Comparison of ENCODE assay signal across 8 mouse cellular contexts in genomic region chr10:80136179-80136951, GRCm38 (mm10). TPM values are rescaled to one million over a fixed set of nuclear protein-coding genes. Genes with fewer than 3 reads are reported as not detected.
DNase-seq lines count a peak whose midpoint lies in the region; ATAC-seq and TF ChIP-seq lines count a peak whose summit lies in the region.

No protein-coding gene starts in this region.

- H3K36me3 ChIP-seq in lung, embryonic 14.5 days (ENCODE audit: insufficient read depth), result peaks cover 14% of the 10 kb centered on the region
- peaks cover 12% of the 10 kb centered on the region; the same call in 1 of the 2 replicates for H3K36me3 ChIP-seq in intestine, postnatal 0 days (ENCODE audit: control insufficient read depth, insufficient read depth)
- H3K36me3 ChIP-seq in neural tube, embryonic 14.5 days (ENCODE audit: control insufficient read depth, insufficient read depth, low read length), result peaks cover 33% of the 10 kb centered on the region

- peak overlapping the region; percentile 30; the same call in 1 of the 2 replicates for H3K27ac ChIP-seq in lung, embryonic 14.5 days (ENCODE audit: low read depth)
- no peak overlapping the region for H3K27ac ChIP-seq in intestine, postnatal 0 days (ENCODE audit: low read depth, low read length)
- H3K27ac ChIP-seq in neural tube, embryonic 14.5 days (ENCODE audit: low read depth, low read length), result no peak overlapping the region

- H3K9me3 ChIP-seq in lung, embryonic 14.5 days (ENCODE audit: low read depth, low read length), result no peaks in the 10 kb centered on the region
- no peaks in the 10 kb centered on the region for H3K9me3 ChIP-seq in intestine, postnatal 0 days (ENCODE audit: control insufficient read depth)
- H3K9me3 ChIP-seq in neural tube, embryonic 14.5 days (ENCODE audit: control insufficient read depth, low read length), result no peaks in the 10 kb centered on the region

- H3K9ac ChIP-seq in lung, embryonic 14.5 days, result peak overlapping the region; percentile 36; the same call in 1 of the 2 replicates
- H3K9ac ChIP-seq in intestine, postnatal 0 days (ENCODE audit: low read depth, low read length), result no peak overlapping the region
- H3K9ac ChIP-seq in neural tube, embryonic 14.5 days (replicated peaks; ENCODE audit: low read depth, low read length), result peak overlapping the region; percentile 97

- ATAC-seq in lung, embryonic 14.5 days (ENCODE audit: insufficient read depth), result no peak
- ATAC-seq in intestine, postnatal 0 days, result no peak
- no peak for ATAC-seq in neural tube, embryonic 14.5 days (ENCODE audit: low read depth)

- 17% methylated on average over 49 of the region's 49 CpGs for WGBS in lung, embryonic 14.5 days
- 27% methylated on average over 45 of the region's 49 CpGs for WGBS in intestine, postnatal 0 days
- 14% methylated on average over 46 of the region's 49 CpGs for WGBS in neural tube, embryonic 14.5 days

- H3K4me1 ChIP-seq in lung, embryonic 14.5 days (ENCODE audit: insufficient read depth), result peaks cover 5% of the 10 kb centered on the region; the same call in 1 of the 2 replicates
- peaks cover 7% of the 10 kb centered on the region; the same call in 1 of the 2 replicates for H3K4me1 ChIP-seq in intestine, postnatal 0 days (replicated peaks; ENCODE audit: control insufficient read depth, insufficient read depth, low read length)
- H3K4me1 ChIP-seq in neural tube, embryonic 14.5 days (ENCODE audit: control insufficient read depth, insufficient read depth, low read length), result peaks cover 18% of the 10 kb centered on the region

- peak overlapping the region; percentile 98 for H3K4me2 ChIP-seq in lung, embryonic 14.5 days
- H3K4me2 ChIP-seq in intestine, postnatal 0 days (replicated peaks; ENCODE audit: low read depth), result peak overlapping the region; percentile 98; the same call in 1 of the 2 replicates
- peak overlapping the region; percentile 84 for H3K4me2 ChIP-seq in neural tube, embryonic 14.5 days (ENCODE audit: low read depth, low read length)

- peak; percentile 52 to 58 for DNase-seq in adrenal gland, adult (ENCODE audit: inconsistent age in 2 of 2, low spot score in 1 of 2)
- DNase-seq in adrenal gland, postnatal 25 days, result no peak
- no peak for DNase-seq in lung, embryonic 14.5 days
- DNase-seq in lung, postnatal 36 days, result no peak
- DNase-seq in left cerebral cortex, adult 8-10 months (ENCODE audit: low spot score in 2 of 2), result no peak
- DNase-seq in spleen, adult 18-20 months, result no peak

- H3K27me3 ChIP-seq in lung, embryonic 14.5 days (ENCODE audit: insufficient read depth, low read length), result peaks cover 48% of the 10 kb centered on the region
- peaks cover 26% of the 10 kb centered on the region; the same call in 1 of the 2 replicates for H3K27me3 ChIP-seq in intestine, postnatal 0 days (replicated peaks; ENCODE audit: control insufficient read depth, insufficient read depth, low read length)
- H3K27me3 ChIP-seq in neural tube, embryonic 14.5 days (ENCODE audit: control insufficient read depth, insufficient read depth, low read length), result no peaks in the 10 kb centered on the region

- H3K4me3 ChIP-seq in lung, embryonic 14.5 days (ENCODE audit: low read depth, low read length), result peak overlapping the region; percentile 67
- H3K4me3 ChIP-seq in intestine, postnatal 0 days (ENCODE audit: low read depth, low read length), result peak overlapping the region; percentile 57
- H3K4me3 ChIP-seq in neural tube, embryonic 14.5 days (ENCODE audit: low read depth, low read length), result peak overlapping the region; percentile 74

- TF ChIP-seq CTCF in lung, embryonic 14.5 days (IDR thresholded peaks at IDR 0.05; ENCODE audit: low read depth), result no peak
- TF ChIP-seq CTCF in intestine, postnatal 0 days (IDR thresholded peaks at IDR 0.05; ENCODE audit: low read depth), result no peak

RNA-seq across cellular contexts. Expression of gene Atp5d, which starts 2.1 kb away (rescaled TPM):
- total RNA-seq in adrenal gland, postnatal 25 days (2021), result 460 and 592 TPM in 2 replicates
- polyA plus RNA-seq in lung, embryonic 14.5 days (2014; fragmentation: Nextera tagmentation; extraction: Ambion mirVana), result 493 and 529 TPM in 2 replicates
- 1,009 and 1,013 TPM in 2 replicates for polyA plus RNA-seq in intestine, postnatal 0 days (2015; fragmentation: Nextera tagmentation; extraction: Ambion mirVana)
- polyA plus RNA-seq in neural tube, embryonic 14.5 days (2014; fragmentation: Nextera tagmentation; extraction: Ambion mirVana), result 472 and 519 TPM in 2 replicates
- 100 to 1,000 TPM; 306 to 342 (median 330) TPM for total RNA-seq in left cerebral cortex, adult 8-10 months (2022)

RNA-seq across cellular contexts. Expression of gene Cbarp, which starts 4.3 kb away (rescaled TPM):
- 45.4 and 67.9 TPM in 2 replicates for total RNA-seq in adrenal gland, postnatal 25 days (2021)
- polyA plus RNA-seq in lung, embryonic 14.5 days (2014; fragmentation: Nextera tagmentation; extraction: Ambion mirVana), result 3.8 and 5.5 TPM in 2 replicates
- 2.1 and 2.7 TPM in 2 replicates for polyA plus RNA-seq in intestine, postnatal 0 days (2015; fragmentation: Nextera tagmentation; extraction: Ambion mirVana)
- polyA plus RNA-seq in neural tube, embryonic 14.5 days (2014; fragmentation: Nextera tagmentation; extraction: Ambion mirVana), result 82.2 and 101 TPM in 2 replicates
- 100 to 1,000 TPM; 328 to 363 (median 358) TPM for total RNA-seq in left cerebral cortex, adult 8-10 months (2022)

RNA-seq across cellular contexts. Expression of gene Midn, which starts 11.7 kb away (rescaled TPM):
- 74.1 and 97.4 TPM in 2 replicates for total RNA-seq in adrenal gland, postnatal 25 days (2021)
- 32.6 and 34.2 TPM in 2 replicates for polyA plus RNA-seq in lung, embryonic 14.5 days (2014; fragmentation: Nextera tagmentation; extraction: Ambion mirVana)
- polyA plus RNA-seq in intestine, postnatal 0 days (2015; fragmentation: Nextera tagmentation; extraction: Ambion mirVana), result 18.1 and 19.5 TPM in 2 replicates
- 38.8 and 39.8 TPM in 2 replicates for polyA plus RNA-seq in neural tube, embryonic 14.5 days (2014; fragmentation: Nextera tagmentation; extraction: Ambion mirVana)
- total RNA-seq in left cerebral cortex, adult 8-10 months (2022), result 10 to 100 TPM; 48.5 to 76.4 (median 64.1) TPM

RNA-seq across cellular contexts. Expression of gene Stk11, which starts 20.8 kb away (rescaled TPM):
- 154 TPM in 2 replicates for total RNA-seq in adrenal gland, postnatal 25 days (2021)
- polyA plus RNA-seq in lung, embryonic 14.5 days (2014; fragmentation: Nextera tagmentation; extraction: Ambion mirVana), result 28.7 and 29.7 TPM in 2 replicates
- polyA plus RNA-seq in intestine, postnatal 0 days (2015; fragmentation: Nextera tagmentation; extraction: Ambion mirVana), result 11.7 and 12.4 TPM in 2 replicates
- polyA plus RNA-seq in neural tube, embryonic 14.5 days (2014; fragmentation: Nextera tagmentation; extraction: Ambion mirVana), result 21.3 and 26.0 TPM in 2 replicates
- 100 to 1,000 TPM; 102 to 111 (median 109) TPM for total RNA-seq in left cerebral cortex, adult 8-10 months (2022)

RNA-seq across cellular contexts. Expression of gene Cirbp, which starts 29.4 kb away (rescaled TPM):
- total RNA-seq in adrenal gland, postnatal 25 days (2021), result 49.9 and 142 TPM in 2 replicates
- 71.8 and 71.9 TPM in 2 replicates for polyA plus RNA-seq in lung, embryonic 14.5 days (2014; fragmentation: Nextera tagmentation; extraction: Ambion mirVana)
- polyA plus RNA-seq in intestine, postnatal 0 days (2015; fragmentation: Nextera tagmentation; extraction: Ambion mirVana), result 222 and 228 TPM in 2 replicates
- 249 and 286 TPM in 2 replicates for polyA plus RNA-seq in neural tube, embryonic 14.5 days (2014; fragmentation: Nextera tagmentation; extraction: Ambion mirVana)
- 100 to 1,000 TPM; 124 to 159 (median 143) TPM for total RNA-seq in left cerebral cortex, adult 8-10 months (2022)

Comparison
In these comparisons a context has a peak if more than half of its experiments do, and no peak if none do; other contexts are left out.
1. DNase-seq: peak in adrenal gland, adult (2 of 2); none in adrenal gland, postnatal 25 days (single experiment), lung, embryonic 14.5 days (single experiment), lung, postnatal 36 days (single experiment), left cerebral cortex, adult 8-10 months (0 of 2) and spleen, adult 18-20 months (0 of 2).
2. RNA of gene Cbarp, which starts 4.3 kb away (polyA plus RNA-seq): 82.2 to 101 TPM in neural tube, embryonic 14.5 days; 3.8 to 5.5 TPM in lung, embryonic 14.5 days and 2.1 to 2.7 TPM in intestine, postnatal 0 days; every median in the first group is over 10 times any median in the second.
3. Peak in every context shown above with its lines, with median percentiles within 50 percentile points of each other: H3K4me2 ChIP-seq and H3K4me3 ChIP-seq.